Mouse (Mus musculus): ENCODE measurements at regions not wholly inside any gene's neighbourhood (a gene's known extent, or its start where the extent isn't known, plus 50 kb on each side); places are given as distances from the start of the nearest gene placed in this dataset.

- Histone ChIP-seq H3K36me3 (ENCODE audit: control insufficient read depth, insufficient read depth, low read length) (no peaks in the 10 kb centered on the region), H3K4me1 (ENCODE audit: control insufficient read depth, insufficient read depth, low read length) (no peaks in the 10 kb centered on the region), H3K9ac (ENCODE audit: low read length) (no peak overlapping the region), H3K27ac (ENCODE audit: low read depth, low read length) (no peak overlapping the region), H3K27me3 (replicated peaks; ENCODE audit: control insufficient read depth, insufficient read depth, low read length) (no peaks in the 10 kb centered on the region), H3K9me3 (replicated peaks; ENCODE audit: control insufficient read depth, low read length) (no peaks in the 10 kb centered on the region), H3K4me2 (ENCODE audit: low read length) (no peak overlapping the region), H3K4me3 (ENCODE audit: low read depth, low read length) (no peak overlapping the region)
- 90% methylated on average over 3 of the region's 3 CpGs for WGBS
- ATAC-seq (no peak), DNase-seq (ENCODE audit: low spot score) (no peak)
Measured at GRCm38 (mm10) chr5:116731509-116731908, 139.9 kb upstream of the Srrm4 start.

DNA sequence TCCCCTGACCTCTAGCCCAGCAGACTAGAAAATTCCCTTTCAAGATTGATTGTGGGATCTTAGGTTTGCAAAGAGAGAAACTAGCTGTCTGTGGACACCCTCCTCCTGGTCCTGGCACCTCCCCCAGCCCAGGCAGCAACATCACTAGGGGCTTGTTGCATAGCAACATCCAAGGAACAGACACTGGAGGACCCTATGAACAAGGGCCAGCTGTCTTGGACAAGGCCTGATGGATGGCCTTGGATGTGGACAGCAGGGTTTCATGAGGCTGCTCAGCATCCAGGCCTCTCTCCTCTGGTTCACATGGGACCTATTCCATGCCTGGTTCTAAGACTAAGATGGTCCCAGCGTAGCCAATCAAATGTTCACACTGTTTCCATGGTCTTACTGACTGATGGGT, 127.6 kb upstream of the Srrm4 start:
- Histone ChIP-seq H3K36me3 (ENCODE audit: control insufficient read depth, insufficient read depth, low read length) (no peaks in the 10 kb centered on the region), H3K4me1 (ENCODE audit: control insufficient read depth, insufficient read depth, low read length) (no peaks in the 10 kb centered on the region), H3K27ac (ENCODE audit: low read depth, low read length) (no peak overlapping the region), H3K9ac (ENCODE audit: low read length) (no peak overlapping the region), H3K27me3 (replicated peaks; ENCODE audit: control insufficient read depth, insufficient read depth, low read length) (no peaks in the 10 kb centered on the region), H3K4me2 (ENCODE audit: low read length) (no peak overlapping the region), H3K4me3 (ENCODE audit: low read depth, low read length) (no peak overlapping the region), H3K9me3 (replicated peaks; ENCODE audit: control insufficient read depth, low read length) (no peaks in the 10 kb centered on the region)
- ATAC-seq: no peak
- 86% methylated on average over 1 of the region's 1 CpGs for WGBS
- DNase-seq (ENCODE audit: low spot score): no peak

DNA sequence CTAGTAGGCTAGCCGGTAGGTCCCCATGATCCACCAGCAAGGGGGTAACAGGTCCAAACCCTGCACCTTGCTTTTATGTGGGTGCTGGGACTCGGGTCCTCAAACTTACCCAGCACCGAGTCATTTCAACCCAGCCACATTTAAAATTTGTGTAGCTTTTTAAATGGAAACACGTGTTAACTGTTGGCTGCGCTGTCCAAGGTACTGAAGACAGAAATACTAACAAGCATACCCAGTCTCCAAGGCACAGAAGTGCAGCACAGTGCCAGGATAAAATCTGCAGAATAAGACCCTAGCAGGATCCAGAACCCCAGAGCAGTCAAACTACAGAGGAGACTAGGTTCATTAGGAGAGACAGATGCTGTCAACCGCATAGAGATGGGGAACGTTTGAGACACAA, 122.6 kb upstream of the Srrm4 start:
- WGBS: 28% methylated on average over 7 of the region's 7 CpGs
- DNase-seq (ENCODE audit: low spot score): peak; percentile 51

DNA sequence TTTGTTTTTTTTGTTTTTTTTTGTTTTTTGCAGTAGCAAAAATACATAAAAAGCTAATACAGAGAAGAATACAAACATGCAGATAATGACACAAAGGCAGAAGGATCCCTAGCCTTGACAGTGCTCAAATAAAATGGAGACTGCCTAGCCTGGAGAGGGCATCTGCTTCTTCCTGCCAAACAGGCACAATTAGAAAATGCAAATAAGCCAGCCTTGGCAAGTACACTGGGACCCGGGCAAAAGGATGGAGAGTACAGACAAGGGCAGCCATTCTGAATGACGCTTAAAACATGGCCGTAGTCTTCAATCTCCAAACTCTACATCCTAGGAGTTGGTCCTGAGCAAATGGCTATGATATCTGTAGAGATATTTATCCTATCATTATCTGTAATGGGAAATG, 120.4 kb upstream of the Srrm4 start:
- Histone ChIP-seq H3K9ac (ENCODE audit: low read length) (no peak overlapping the region), H3K27me3 (replicated peaks; ENCODE audit: control insufficient read depth, insufficient read depth, low read length) (no peaks in the 10 kb centered on the region), H3K27ac (ENCODE audit: low read depth, low read length) (no peak overlapping the region), H3K36me3 (ENCODE audit: control insufficient read depth, insufficient read depth, low read length) (no peaks in the 10 kb centered on the region), H3K9me3 (replicated peaks; ENCODE audit: control insufficient read depth, low read length) (no peaks in the 10 kb centered on the region), H3K4me2 (ENCODE audit: low read length) (no peak overlapping the region), H3K4me1 (ENCODE audit: control insufficient read depth, insufficient read depth, low read length) (no peaks in the 10 kb centered on the region), H3K4me3 (ENCODE audit: low read depth, low read length) (no peak overlapping the region)
- ATAC-seq (no peak), DNase-seq (ENCODE audit: low spot score) (peak; percentile 55)
- 60% methylated on average over 3 of the region's 3 CpGs for WGBS

More for the DNA sequence above, 122.6 kb upstream of the Srrm4 start:
- no peak overlapping the region for H3K27ac ChIP-seq (ENCODE audit: low read depth, low read length)
- H3K4me1 ChIP-seq (ENCODE audit: control insufficient read depth, insufficient read depth, low read length): no peaks in the 10 kb centered on the region
- no peak for ATAC-seq
- H3K27me3 ChIP-seq (replicated peaks; ENCODE audit: control insufficient read depth, insufficient read depth, low read length): no peaks in the 10 kb centered on the region
- H3K4me3 ChIP-seq (ENCODE audit: low read depth, low read length): no peak overlapping the region
- no peaks in the 10 kb centered on the region for H3K9me3 ChIP-seq (replicated peaks; ENCODE audit: control insufficient read depth, low read length)
- no peak overlapping the region for H3K9ac ChIP-seq (ENCODE audit: low read length)
- no peaks in the 10 kb centered on the region for H3K36me3 ChIP-seq (ENCODE audit: control insufficient read depth, insufficient read depth, low read length)
- H3K4me2 ChIP-seq (ENCODE audit: low read length): no peak overlapping the region

- WGBS: 24% methylated on average over 6 of the region's 6 CpGs
Measured at GRCm38 (mm10) chr5:116708505-116708904, 116.9 kb upstream of the Srrm4 start.

DNA sequence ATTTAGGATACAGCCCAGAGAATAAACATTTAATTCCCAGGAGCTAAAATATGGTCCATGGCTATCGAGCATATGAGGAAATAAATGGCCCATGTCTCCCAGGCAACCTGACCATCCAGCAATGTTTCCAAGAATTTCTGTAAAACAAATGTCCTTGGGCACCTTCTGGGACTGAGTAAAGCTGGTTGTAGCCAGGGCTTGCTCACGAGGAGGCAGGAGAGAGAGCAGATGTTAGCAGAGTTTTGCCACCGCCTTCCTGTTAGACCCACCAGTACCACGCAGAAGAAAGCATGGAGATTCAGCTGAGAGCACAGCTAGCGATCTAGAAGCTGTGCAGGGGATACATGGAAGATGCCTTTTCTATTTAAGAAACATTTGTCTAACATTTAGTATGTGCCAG, 70.8 kb upstream of the Srrm4 start:
- WGBS: 50% methylated on average over 5 of the region's 5 CpGs
- Histone ChIP-seq H3K9ac (ENCODE audit: low read length) (no peak overlapping the region), H3K4me1 (ENCODE audit: control insufficient read depth, insufficient read depth, low read length) (peaks cover 6% of the 10 kb centered on the region), H3K27me3 (replicated peaks; ENCODE audit: control insufficient read depth, insufficient read depth, low read length) (no peaks in the 10 kb centered on the region), H3K4me3 (ENCODE audit: low read depth, low read length) (no peak overlapping the region), H3K9me3 (replicated peaks; ENCODE audit: control insufficient read depth, low read length) (no peaks in the 10 kb centered on the region), H3K36me3 (ENCODE audit: control insufficient read depth, insufficient read depth, low read length) (no peaks in the 10 kb centered on the region), H3K4me2 (ENCODE audit: low read length) (no peak overlapping the region), H3K27ac (ENCODE audit: low read depth, low read length) (peak overlapping the region; percentile 60)
- DNase-seq (ENCODE audit: low spot score) (peak; percentile 48), ATAC-seq (no peak)

More at GRCm38 (mm10) chr5:116708505-116708904, 116.9 kb upstream of the Srrm4 start:
- ATAC-seq (no peak), DNase-seq (ENCODE audit: low spot score) (peak; percentile 49)
- Histone ChIP-seq H3K27ac (ENCODE audit: low read depth, low read length) (no peak overlapping the region), H3K27me3 (replicated peaks; ENCODE audit: control insufficient read depth, insufficient read depth, low read length) (no peaks in the 10 kb centered on the region), H3K4me3 (ENCODE audit: low read depth, low read length) (no peak overlapping the region), H3K36me3 (ENCODE audit: control insufficient read depth, insufficient read depth, low read length) (no peaks in the 10 kb centered on the region), H3K4me1 (ENCODE audit: control insufficient read depth, insufficient read depth, low read length) (no peaks in the 10 kb centered on the region), H3K4me2 (ENCODE audit: low read length) (no peak overlapping the region), H3K9me3 (replicated peaks; ENCODE audit: control insufficient read depth, low read length) (no peaks in the 10 kb centered on the region), H3K9ac (ENCODE audit: low read length) (no peak overlapping the region)

- H3K27ac ChIP-seq (ENCODE audit: low read depth, low read length): peak overlapping the region; percentile 60; the same call in 1 of the 2 replicates
- no peak overlapping the region for H3K4me2 ChIP-seq (ENCODE audit: low read length)
- no peaks in the 10 kb centered on the region for H3K9me3 ChIP-seq (replicated peaks; ENCODE audit: control insufficient read depth, low read length)
- H3K36me3 ChIP-seq (ENCODE audit: control insufficient read depth, insufficient read depth, low read length): no peaks in the 10 kb centered on the region
- DNase-seq (ENCODE audit: low spot score) (peak; percentile 85), ATAC-seq (peak; percentile 57; the same call in 1 of the 2 replicates)
- no peak overlapping the region for H3K4me3 ChIP-seq (ENCODE audit: low read depth, low read length)
- peaks cover 6% of the 10 kb centered on the region for H3K4me1 ChIP-seq (ENCODE audit: control insufficient read depth, insufficient read depth, low read length)
- H3K9ac ChIP-seq (ENCODE audit: low read length): no peak overlapping the region
- H3K27me3 ChIP-seq (replicated peaks; ENCODE audit: control insufficient read depth, insufficient read depth, low read length): no peaks in the 10 kb centered on the region
- 13% methylated on average over 2 of the region's 2 CpGs for WGBS
Measured at GRCm38 (mm10) chr5:116661851-116662250, 70.2 kb upstream of the Srrm4 start.

DNA sequence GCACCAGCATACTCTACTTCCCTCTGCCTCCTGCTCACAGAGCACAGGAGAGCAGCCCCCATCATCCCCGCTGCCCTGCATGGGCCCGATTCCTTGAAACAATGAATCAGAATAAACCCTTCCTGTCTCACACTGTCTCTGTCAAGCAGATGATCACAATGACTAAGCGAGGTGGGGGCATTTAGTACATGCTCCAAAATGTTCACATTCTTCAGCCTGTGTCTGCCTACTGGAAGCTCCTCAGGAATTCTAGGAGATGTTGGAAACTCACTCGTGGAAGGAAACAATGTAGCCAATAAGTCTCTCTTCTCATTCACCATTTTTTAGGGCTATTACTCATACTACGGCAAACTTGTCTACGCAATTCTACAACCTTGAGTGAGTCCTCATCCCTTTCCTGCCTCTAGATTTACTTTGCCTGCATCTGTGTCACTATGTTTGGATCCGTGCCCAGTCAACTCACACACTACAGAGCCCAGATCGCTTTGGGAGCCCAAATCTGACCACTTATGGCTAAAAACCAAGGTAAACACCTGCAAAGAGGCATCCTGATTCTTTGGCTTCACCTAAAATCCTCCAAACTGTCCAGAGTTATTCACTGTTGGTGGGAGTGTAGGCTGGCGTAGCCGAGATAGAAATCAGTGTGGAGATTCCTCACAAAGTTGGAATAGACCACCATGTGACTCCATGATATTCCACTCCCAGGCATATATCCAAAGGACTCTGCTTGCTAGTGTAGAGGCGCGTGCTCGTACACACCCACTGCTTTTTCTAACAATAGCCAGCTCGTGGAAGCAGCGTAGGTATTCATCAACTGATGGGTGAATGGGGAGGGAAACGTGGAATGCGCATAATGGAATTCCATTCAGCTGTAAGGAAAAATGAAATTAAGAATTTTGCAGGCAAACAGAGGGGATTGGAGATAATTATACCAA, 63.1 kb upstream of the Srrm4 start:
- H3K27ac ChIP-seq (ENCODE audit: low read depth, low read length): no peak overlapping the region
- H3K36me3 ChIP-seq (ENCODE audit: control insufficient read depth, insufficient read depth, low read length): no peaks in the 10 kb centered on the region
- H3K9ac ChIP-seq (ENCODE audit: low read length): no peak overlapping the region
- ATAC-seq (no peak), DNase-seq (ENCODE audit: low spot score) (no peak)
- 78% methylated on average over 17 of the region's 17 CpGs for WGBS
- no peaks in the 10 kb centered on the region for H3K27me3 ChIP-seq (replicated peaks; ENCODE audit: control insufficient read depth, insufficient read depth, low read length)
- H3K4me3 ChIP-seq (ENCODE audit: low read depth, low read length): no peak overlapping the region
- no peaks in the 10 kb centered on the region for H3K4me1 ChIP-seq (ENCODE audit: control insufficient read depth, insufficient read depth, low read length)
- no peak overlapping the region for H3K4me2 ChIP-seq (ENCODE audit: low read length)
- H3K9me3 ChIP-seq (replicated peaks; ENCODE audit: control insufficient read depth, low read length): no peaks in the 10 kb centered on the region
